Mouse (Mus musculus): Measurements from ENCODE around the gene Rhoq.

GRCm38 (mm10) chr17:86962297-86962893, 487 bp upstream of the Rhoq start:
- TF ChIP-seq CTCF (IDR thresholded peaks at IDR 0.05; ENCODE audit: borderline replicate concordance, insufficient read depth, low read depth, low read length): peak; percentile 64
- TF ChIP-seq POLR2A (IDR thresholded peaks at IDR 0.05; ENCODE audit: borderline replicate concordance, insufficient read depth, low read length): no peak

Data from cerebellum, adult 2 months (tissue).